ENCODE assay signal across 23 mouse cellular contexts in the genomic region with DNA sequence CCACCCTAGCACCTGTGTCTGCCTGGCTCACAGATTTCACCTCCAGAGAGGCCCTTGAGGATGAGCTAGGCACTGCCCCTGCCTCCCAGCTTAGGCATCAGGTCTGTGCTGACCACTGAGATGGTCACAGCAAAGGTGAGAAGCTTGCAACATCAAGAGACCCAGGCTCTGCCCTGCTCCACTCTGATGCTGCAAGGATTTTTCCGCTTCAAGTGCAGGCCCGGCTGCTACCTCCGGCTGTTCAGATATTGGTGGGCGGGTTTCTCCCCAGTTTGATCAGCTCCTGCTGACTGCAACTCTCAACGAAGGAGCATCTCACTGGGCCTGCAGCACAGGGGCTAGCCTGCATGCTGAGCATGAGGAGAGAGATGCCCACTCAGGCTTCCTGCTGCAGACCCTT. TPM values are rescaled to one million over a fixed set of nuclear protein-coding genes. Genes with fewer than 3 reads are reported as not detected.
DNase-seq lines count a peak whose midpoint lies in the region; ATAC-seq and TF ChIP-seq lines count a peak whose summit lies in the region.
"Had no signal": no experiment of that assay in that cellular context is flagged by ENCODE, and none has a peak within 500 bp of the region (broad histone marks: within the 10 kb centered on the region; RNA-seq: fewer than 3 reads in every experiment).

No protein-coding gene starts in this region.

- ATAC-seq in frontal cortex, adult (ENCODE audit: low TSS enrichment) = peak; percentile 64; the same call in 1 of the 2 replicates
- ATAC-seq: CD4-positive, CD25-positive, alpha-beta regulatory T cell, adult 4 months; forebrain, embryonic 13.5 days; forebrain, postnatal 0 days; hindbrain, embryonic 16.5 days; inflammation-experienced regulatory T-cells, adult 6 months had no signal

- TF ChIP-seq CTCF in layer of hippocampus, adult 2 months (conservative IDR thresholded peaks at IDR 0.05) = no peak

- H3K27ac ChIP-seq in layer of hippocampus, adult 2 months = peak overlapping the region; percentile 88
- H3K27ac ChIP-seq: embryonic facial prominence, embryonic 13.5 days; forebrain, embryonic 13.5 days; heart, adult 2 months; hindbrain, embryonic 12.5 days had no signal

- DNase-seq in frontal cortex, postnatal 25 days (ENCODE audit: low spot score in 2 of 2) = no peak
- DNase-seq in layer of hippocampus, adult 2 months (ENCODE audit: low spot score in 2 of 2) = peak; percentile 62 to 65
- no peak for DNase-seq in layer of hippocampus, postnatal 10 days (ENCODE audit: low spot score in 2 of 2)
- DNase-seq in brain, adult 2 months (ENCODE audit: low read depth, low spot score) = peak; percentile 48
- DNase-seq in layer of hippocampus, postnatal 36 days = peak; percentile 56 to 57
- no peak for DNase-seq in cerebellum, adult 8-10 months
- DNase-seq: adrenal gland, adult 8-10 months; adrenal gland, postnatal 36 days; B cell, adult 2 months; cerebellum, adult 11-12 months; cerebellum, adult 9-11 months; cerebellum, postnatal 36 days; forebrain, postnatal 0 days; gastrocnemius, postnatal 14 days; heart, adult 2 months had no signal

- no peak overlapping the region for H3K4me3 ChIP-seq in layer of hippocampus, adult 2 months
- H3K4me3 ChIP-seq: embryonic facial prominence, embryonic 13.5 days; forebrain, embryonic 13.5 days; heart, adult 2 months; heart, embryonic 12.5 days; hindbrain, embryonic 12.5 days had no signal

RNA-seq across cellular contexts. Expression of gene Adra2c, which starts 8.1 kb away (rescaled TPM):
- 10 to 100 TPM; 23.6 to 25.6 TPM for total RNA-seq in layer of hippocampus, adult 2 months (2021)
- 10 to 100 TPM; 19.3 to 21.0 TPM for total RNA-seq in layer of hippocampus, postnatal 10 days (2021)
- 10 to 100 TPM; 26.9 to 27.2 TPM for total RNA-seq in layer of hippocampus, postnatal 36 days (2021)

Comparison
In these comparisons a context has a peak if more than half of its experiments do, and no peak if none do; other contexts are left out.
1. DNase-seq: peak in layer of hippocampus, adult 2 months (2 of 2), brain, adult 2 months (single experiment) and layer of hippocampus, postnatal 36 days (2 of 2); none in frontal cortex, postnatal 25 days (0 of 2), layer of hippocampus, postnatal 10 days (0 of 2) and cerebellum, adult 8-10 months (single experiment).